Mouse (Mus musculus): ENCODE data around the gene Myo18b. TPM values are rescaled to one million over a fixed set of nuclear protein-coding genes. Genes with fewer than 3 reads are reported as not detected.

Gene Myo18b
- total RNA-seq (2012; rRNA removed) (not detected in 2 replicates), total RNA-seq (2014; rRNA removed) (not detected in 2 replicates), polyA plus RNA-seq (2012; ENCODE audit: insufficient read length, low read depth) (not detected in 2 replicates)

- DNase-seq (ENCODE audit: extremely low read depth) = no peak
- Histone ChIP-seq H3K4me2 (ENCODE audit: insufficient read depth, low read depth, poor library complexity, severe bottlenecking) (no peak within 1 kb of the TSS), H3K9ac (ENCODE audit: insufficient read depth, low read depth) (no peak within 1 kb of the TSS), H3K27ac (ENCODE audit: insufficient read depth, low read depth) (no peak within 1 kb of the TSS), H3K79me2 (replicated peaks; ENCODE audit: control insufficient read depth, extremely low read depth, insufficient read depth, poor library complexity, severe bottlenecking) (no peaks in the 10 kb centered on the region), H3K4me1 (ENCODE audit: control insufficient read depth in 1 of 2, insufficient read depth in 2 of 2) (no peaks in the 10 kb centered on the region), H3K27me3 (replicated peaks) (no peaks in the 10 kb centered on the region), H3K36me3 (replicated peaks in 1 of 2; ENCODE audit: control insufficient read depth in 1 of 2, insufficient read depth in 1 of 2, low read length in 1 of 2) (no peaks in the 10 kb centered on the region), H3K4me3 (replicated peaks in 1 of 3; ENCODE audit: low read depth in 2 of 3, low read length in 2 of 3, poor library complexity in 1 of 3) (no peak within 1 kb of the TSS), H3K9me3 (replicated peaks; ENCODE audit: low read length) (peaks cover 89% of the 10 kb centered on the region)
- dilution Hi-C loops (cut with MboI; ENCODE audit: extremely low pct_ligation_motif_present, extremely low pct_unique_long_range_greater_than_20kb, low sequenced_read_pairs) = no loop called here
- in situ Hi-C loops (cut with MboI; ENCODE audit: low pct_ligation_motif_present, low pct_unique_long_range_greater_than_20kb, low sequenced_read_pairs) = no loop called here
- TF ChIP-seq ZNF384 (IDR thresholded peaks at IDR 0.05; ENCODE audit: low read depth, low read length) (no peak), MAZ (IDR thresholded peaks at IDR 0.05; ENCODE audit: low read depth, low read length) (no peak), BHLHE40 (IDR thresholded peaks at IDR 0.05; ENCODE audit: low read depth, low read length) (no peak), UBTF (IDR thresholded peaks at IDR 0.05; ENCODE audit: low read depth, low read length) (no peak), RAD21 (IDR thresholded peaks at IDR 0.05; ENCODE audit: low read depth, low read length) (no peak), PAX5 (IDR thresholded peaks at IDR 0.05; ENCODE audit: low read length) (no peak), TCF12 (IDR thresholded peaks at IDR 0.05; ENCODE audit: low read depth, low read length) (no peak), E2F4 (IDR thresholded peaks at IDR 0.05; ENCODE audit: insufficient replicate concordance, low read depth, low read length) (no peak), MAX (IDR thresholded peaks at IDR 0.05; ENCODE audit: low read length) (no peak), RCOR1 (conservative IDR thresholded peaks at IDR 0.05; ENCODE audit: low read depth, low read length) (no peak), ZKSCAN1 (IDR thresholded peaks at IDR 0.05; ENCODE audit: borderline replicate concordance, low read depth, low read length) (no peak), JUND (conservative IDR thresholded peaks at IDR 0.05; ENCODE audit: low read depth, low read length) (no peak), CHD1 (IDR thresholded peaks at IDR 0.05; ENCODE audit: low read depth, low read length) (no peak), ELF1 (IDR thresholded peaks at IDR 0.05; ENCODE audit: low read depth, low read length) (no peak), MEF2A (IDR thresholded peaks at IDR 0.05; ENCODE audit: borderline replicate concordance, low read depth, low read length) (no peak), KAT2A (IDR thresholded peaks at IDR 0.05; ENCODE audit: insufficient replicate concordance, low read length) (no peak), GABPA (IDR thresholded peaks at IDR 0.05; ENCODE audit: insufficient replicate concordance, low read depth, low read length) (no peak), IRF4 (IDR thresholded peaks at IDR 0.05; ENCODE audit: low read depth, low read length) (no peak)
These were observed at the start of gene Myo18b for GRCm38 (mm10) chr5:112895674-112896654. TSS of gene Myo18b (minus strand) at chr5:112896362.

GRCm38 (mm10) chr5:112945925-112946324 lies 49.8 kb upstream of the Myo18b start:
- H3K4me3 ChIP-seq (replicated peaks in 1 of 3; ENCODE audit: low read depth in 2 of 3, low read length in 2 of 3, poor library complexity in 1 of 3) = no peak overlapping the region

More at GRCm38 (mm10) chr5:112945925-112946324, 49.8 kb upstream of the Myo18b start:
- H3K27ac ChIP-seq (ENCODE audit: insufficient read depth, low read depth) = no peak overlapping the region
- TF ChIP-seq MXI1 (IDR thresholded peaks at IDR 0.05; ENCODE audit: low read depth, low read length) (no peak), CHD2 (IDR thresholded peaks at IDR 0.05; ENCODE audit: low read length) (no peak), USF2 (conservative IDR thresholded peaks at IDR 0.05; ENCODE audit: low read depth, low read length) (no peak), ZNF384 (IDR thresholded peaks at IDR 0.05; ENCODE audit: low read depth, low read length) (no peak), MAZ (IDR thresholded peaks at IDR 0.05; ENCODE audit: low read depth, low read length) (no peak), CTCF (conservative IDR thresholded peaks at IDR 0.05 in 1 of 2, IDR thresholded peaks at IDR 0.05 in 1 of 2; ENCODE audit: low read depth in 2 of 2, low read length in 2 of 2) (no peak)
- DNase-seq (ENCODE audit: extremely low read depth) = no peak
- no peaks in the 10 kb centered on the region for H3K36me3 ChIP-seq (replicated peaks in 1 of 2; ENCODE audit: control insufficient read depth in 1 of 2, insufficient read depth in 1 of 2, low read length in 1 of 2)
- peaks cover 91% of the 10 kb centered on the region for H3K9me3 ChIP-seq (replicated peaks; ENCODE audit: low read length)
- H3K27me3 ChIP-seq (replicated peaks) = no peaks in the 10 kb centered on the region
- H3K79me2 ChIP-seq (replicated peaks; ENCODE audit: control insufficient read depth, extremely low read depth, insufficient read depth, poor library complexity, severe bottlenecking) = no peaks in the 10 kb centered on the region
- dilution Hi-C loops (cut with MboI; ENCODE audit: extremely low pct_ligation_motif_present, extremely low pct_unique_long_range_greater_than_20kb, low sequenced_read_pairs) = no loop called here
- H3K4me2 ChIP-seq (ENCODE audit: insufficient read depth, low read depth, poor library complexity, severe bottlenecking) = no peak overlapping the region
- no peaks in the 10 kb centered on the region for H3K4me1 ChIP-seq (ENCODE audit: control insufficient read depth in 1 of 2, insufficient read depth in 2 of 2)
- no peak overlapping the region for H3K9ac ChIP-seq (ENCODE audit: insufficient read depth, low read depth)
- in situ Hi-C loops (cut with MboI; ENCODE audit: low pct_ligation_motif_present, low pct_unique_long_range_greater_than_20kb, low sequenced_read_pairs) = no loop called here
